Mouse (Mus musculus) lung, postnatal 0 days (tissue): ENCODE results near the gene Samd1.

Source experiments
- CTCF ChIP-seq: IDR thresholded peaks from 2 replicates; pipeline ENCODE4 v1.5.1; 2016; ENCODE audit warnings: antibody characterized with exemption, mild to moderate bottlenecking
- EP300 ChIP-seq: IDR thresholded peaks from 2 replicates; pipeline ENCODE4 v1.6.1; 2016; ENCODE audit warnings: antibody characterized with exemption, mild to moderate bottlenecking, control low read depth

DNA sequence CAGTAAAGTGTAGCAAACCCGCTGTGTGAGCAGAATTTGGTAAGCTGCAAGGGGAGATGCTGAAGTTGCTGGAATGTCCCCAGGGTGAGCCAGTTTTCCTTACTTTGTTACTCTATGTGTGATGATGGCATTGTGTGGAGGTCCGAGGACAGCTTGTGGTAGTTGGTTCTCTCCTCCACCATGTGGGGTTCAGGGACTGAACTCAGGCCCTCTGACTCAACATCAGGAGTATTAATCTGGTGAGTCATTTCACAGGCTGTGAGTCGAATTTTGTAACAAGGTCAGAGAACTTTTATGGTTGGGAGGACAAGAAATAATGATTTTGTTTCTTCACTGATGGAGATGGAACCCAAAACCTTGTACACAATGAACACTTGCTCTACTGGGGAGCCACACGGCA is 35.3 kb downstream of the Samd1 start:
- no peak for TF ChIP-seq CTCF
- no peak for TF ChIP-seq EP300
